Mouse (Mus musculus) forebrain, embryonic 13.5 days (tissue): ENCODE results near the gene Zfp580. TPM values are rescaled to one million over a fixed set of nuclear protein-coding genes. Genes with fewer than 3 reads are reported as not detected.
"Not testable (repeated sequence)": the region's sequence is repeated elsewhere in the genome, so short reads cannot be mapped to it uniquely, and the experiment has no call there.

Experiments
- ATAC-seq: fragments of 200-750 bp; cut with Nextera tagmentation; 2 replicates; pipeline ENCODE4 v1.8.0; 2017
- H3K27ac ChIP-seq: fragments of 300-500 bp; sonication (generic); 2 replicates; pipeline ENCODE4 v1.5.1; 2015; ENCODE audit warnings: inconsistent platforms, mild to moderate bottlenecking, moderate library complexity
- H3K27me3 ChIP-seq: fragments of 300-500 bp; sonication (generic); 2 replicates; pipeline ENCODE4 v1.6.1; 2015; ENCODE audit warnings: mild to moderate bottlenecking, inconsistent platforms
- H3K36me3 ChIP-seq: fragments of 300-500 bp; sonication (generic); 2 replicates; pipeline ENCODE4 v1.6.1; 2015; ENCODE audit warnings: mild to moderate bottlenecking, inconsistent platforms; ENCODE audit not compliant: poor library complexity, severe bottlenecking
- H3K4me1 ChIP-seq: fragments of 300-500 bp; sonication (generic); 2 replicates; pipeline ENCODE4 v1.6.1; 2015; ENCODE audit warnings: inconsistent platforms
- H3K4me2 ChIP-seq: fragments of 300-500 bp; sonication (generic); 2 replicates; pipeline ENCODE4 v1.6.1; 2015; ENCODE audit warnings: inconsistent platforms, mild to moderate bottlenecking, moderate library complexity
- H3K4me3 ChIP-seq: fragments of 300-500 bp; sonication (generic); 2 replicates; pipeline ENCODE4 v1.5.1; 2015; ENCODE audit warnings: mild to moderate bottlenecking, inconsistent platforms
- H3K9ac ChIP-seq: fragments of 300-500 bp; sonication (generic); 2 replicates; pipeline ENCODE4 v1.6.1; 2015; ENCODE audit warnings: mild to moderate bottlenecking, inconsistent platforms
- H3K9me3 ChIP-seq: fragments of 300-500 bp; sonication (generic); replicated peaks from 2 replicates; pipeline ENCODE4 v1.6.1; 2016; ENCODE audit warnings: inconsistent platforms
- WGBS: fragments of 180-500 bp; shearing (Covaris S2); methylation state at CpG from one replicate; pipeline ENCODE4 v1.1.7; 2015; 5-methylcytosine and 5-hydroxymethylcytosine counted together
- polyA plus RNA-seq: library from polyadenylated mRNA; unstranded; fragments of >200 nt; fragmentation: Nextera tagmentation; extraction: Ambion mirVana; gene quantifications from 2 replicates; pipeline ENCODE4 v1.2.1, GENCODE M21; 2015

Gene Zfp580
- polyA plus RNA-seq, result 45.3 and 45.6 TPM in 2 replicates

- peak within 1 kb of the TSS; percentile 77 for H3K27ac ChIP-seq
- peak; percentile 84 for ATAC-seq
- H3K9me3 ChIP-seq, result no peaks in the 10 kb centered on the region
- peaks cover 40% of the 10 kb centered on the region for H3K4me1 ChIP-seq
- H3K27me3 ChIP-seq, result peaks cover 46% of the 10 kb centered on the region
- no peaks in the 10 kb centered on the region for H3K36me3 ChIP-seq
- peak within 1 kb of the TSS; percentile 82 for H3K4me3 ChIP-seq
- H3K4me2 ChIP-seq, result peak within 1 kb of the TSS; percentile 90
- under 1% methylated on average over 64 of the region's 65 CpGs for WGBS
- H3K9ac ChIP-seq, result peak within 1 kb of the TSS; percentile 85
These were observed at the start of gene Zfp580 for GRCm38 (mm10) chr7:5051193-5052192. Zfp580 (plus strand) TSS chr7:5051538.

GRCm38 (mm10) chr7:5002876-5003275 is 48.5 kb upstream of the Zfp580 start:
- not testable (repeated sequence) for H3K9me3 ChIP-seq, H3K4me3 ChIP-seq, H3K27me3 ChIP-seq, H3K4me1 ChIP-seq, H3K27ac ChIP-seq, ATAC-seq, H3K4me2 ChIP-seq, H3K9ac ChIP-seq
- 60% methylated on average over 8 of the region's 8 CpGs for WGBS
- peaks cover 24% of the 10 kb centered on the region for H3K36me3 ChIP-seq

- Histone ChIP-seq H3K27ac (no peak overlapping the region), H3K4me1 (peaks cover 2% of the 10 kb centered on the region; the same call in 1 of the 2 replicates), H3K9ac (no peak overlapping the region), H3K9me3 (no peaks in the 10 kb centered on the region), H3K36me3 (peaks cover 75% of the 10 kb centered on the region), H3K4me2 (no peak overlapping the region), H3K27me3 (no peaks in the 10 kb centered on the region), H3K4me3 (no peak overlapping the region)
- ATAC-seq, result 0 out of 2 replicates have a peak, but pooled peaks have one; percentile 32
- WGBS, result 96% methylated on average over 25 of the region's 26 CpGs
These were observed 43.1 kb upstream of the Zfp580 start for GRCm38 (mm10) chr7:5008229-5008628.

- Histone ChIP-seq H3K4me2 (peak overlapping the region; percentile 67; the same call in 1 of the 2 replicates), H3K9ac (no peak overlapping the region), H3K4me3 (no peak overlapping the region), H3K27ac (no peak overlapping the region), H3K36me3 (peaks cover 59% of the 10 kb centered on the region), H3K27me3 (no peaks in the 10 kb centered on the region), H3K4me1 (peaks cover 9% of the 10 kb centered on the region), H3K9me3 (no peaks in the 10 kb centered on the region)
- whole genome bisulfite sequencing, result 91% methylated on average over 27 of the region's 27 CpGs
- ATAC-seq, result no peak
These were observed 38.4 kb upstream of the Zfp580 start for GRCm38 (mm10) chr7:5012681-5013513.

- Histone ChIP-seq H3K4me3 (peak within 1 kb of the TSS; percentile 68), H3K4me1 (peaks cover 12% of the 10 kb centered on the region), H3K36me3 (peaks cover 43% of the 10 kb centered on the region), H3K4me2 (peak within 1 kb of the TSS; percentile 67), H3K27me3 (no peaks in the 10 kb centered on the region), H3K27ac (peak within 1 kb of the TSS; percentile 99), H3K9me3 (no peaks in the 10 kb centered on the region), H3K9ac (peak within 1 kb of the TSS; percentile 79)
- peak; percentile 83 for ATAC-seq
- WGBS, result 1% methylated on average over 42 of the region's 42 CpGs
These were observed 36.9 kb upstream of the Zfp580 start, which contains the start of the genes Zfp524 and Fiz1 for GRCm38 (mm10) chr7:5014251-5015117. Zfp524 (plus strand) TSS chr7:5014415. Fiz1 (minus strand) TSS chr7:5014697.

GRCm38 (mm10) chr7:5015118-5016001 is 36.0 kb upstream of the Zfp580 start, which contains the start of gene Gm44973:
Gm44973 (plus strand) TSS chr7:5015496.
- ATAC-seq, result peak; percentile 79
- H3K36me3 ChIP-seq, result peaks cover 35% of the 10 kb centered on the region
- H3K9ac ChIP-seq, result peak within 1 kb of the TSS; percentile 79
- WGBS, result under 1% methylated on average over 54 of the region's 76 CpGs
- no peaks in the 10 kb centered on the region for H3K27me3 ChIP-seq
- peak within 1 kb of the TSS; percentile 68 for H3K4me3 ChIP-seq
- H3K9me3 ChIP-seq, result no peaks in the 10 kb centered on the region
- H3K27ac ChIP-seq, result peak within 1 kb of the TSS; percentile 99
- peaks cover 14% of the 10 kb centered on the region for H3K4me1 ChIP-seq
- H3K4me2 ChIP-seq, result peak within 1 kb of the TSS; percentile 67

GRCm38 (mm10) chr7:5016057-5016456 is 35.3 kb upstream of the Zfp580 start:
- H3K4me1 ChIP-seq, result peaks cover 17% of the 10 kb centered on the region
- peak overlapping the region; percentile 99 for H3K27ac ChIP-seq
- H3K36me3 ChIP-seq, result peaks cover 28% of the 10 kb centered on the region
- H3K27me3 ChIP-seq, result no peaks in the 10 kb centered on the region
- peak overlapping the region; percentile 67 for H3K4me2 ChIP-seq
- peak overlapping the region; percentile 79 for H3K9ac ChIP-seq
- H3K9me3 ChIP-seq, result no peaks in the 10 kb centered on the region
- H3K4me3 ChIP-seq, result peak overlapping the region; percentile 68
- no peak for ATAC-seq
- WGBS, result 70% methylated on average over 3 of the region's 3 CpGs

GRCm38 (mm10) chr7:5016920-5017319 is 34.4 kb upstream of the Zfp580 start:
- no peak for ATAC-seq
- H3K27ac ChIP-seq, result no peak overlapping the region
- H3K4me3 ChIP-seq, result no peak overlapping the region
- H3K9ac ChIP-seq, result no peak overlapping the region
- H3K36me3 ChIP-seq, result peaks cover 22% of the 10 kb centered on the region
- H3K4me2 ChIP-seq, result no peak overlapping the region
- 97% methylated on average over 2 of the region's 2 CpGs for WGBS
- H3K27me3 ChIP-seq, result no peaks in the 10 kb centered on the region
- no peaks in the 10 kb centered on the region for H3K9me3 ChIP-seq
- peaks cover 24% of the 10 kb centered on the region for H3K4me1 ChIP-seq

GRCm38 (mm10) chr7:5017352-5017751 is 34.0 kb upstream of the Zfp580 start:
- 87% methylated on average over 16 of the region's 16 CpGs for WGBS
- H3K27ac ChIP-seq, result no peak overlapping the region

GRCm38 (mm10) chr7:5017931-5018330 is 33.4 kb upstream of the Zfp580 start:
- H3K27me3 ChIP-seq, result no peaks in the 10 kb centered on the region
- WGBS, result 98% methylated on average over 21 of the region's 21 CpGs
- no peaks in the 10 kb centered on the region for H3K9me3 ChIP-seq
- no peak overlapping the region for H3K9ac ChIP-seq
- H3K27ac ChIP-seq, result no peak overlapping the region
- peaks cover 21% of the 10 kb centered on the region for H3K36me3 ChIP-seq
- H3K4me1 ChIP-seq, result peaks cover 24% of the 10 kb centered on the region
- ATAC-seq, result no peak
- no peak overlapping the region for H3K4me3 ChIP-seq
- H3K4me2 ChIP-seq, result no peak overlapping the region

More at GRCm38 (mm10) chr7:5017352-5017751, 34.0 kb upstream of the Zfp580 start:
- no peak overlapping the region for H3K9ac ChIP-seq
- H3K36me3 ChIP-seq, result peaks cover 22% of the 10 kb centered on the region
- H3K4me2 ChIP-seq, result no peak overlapping the region
- H3K4me3 ChIP-seq, result no peak overlapping the region
- H3K4me1 ChIP-seq, result peaks cover 24% of the 10 kb centered on the region
- H3K9me3 ChIP-seq, result no peaks in the 10 kb centered on the region
- H3K27me3 ChIP-seq, result no peaks in the 10 kb centered on the region
- no peak for ATAC-seq
